8 mouse cellular contexts compared by ENCODE assay signal in genomic region chr6:117652917-117653316, GRCm38 (mm10).
A peak's percentile ranks its signal among the peaks of the same experiment; 100 is the strongest.
DNase-seq lines count a peak whose midpoint lies in the region; ATAC-seq lines count a peak whose summit lies in the region.
"Had no signal": no experiment of that assay in that cellular context is flagged by ENCODE, and none has a peak within 500 bp of the region (broad histone marks: within the 10 kb centered on the region; RNA-seq: fewer than 3 reads in every experiment).

No protein-coding gene starts in this region.

- no peak overlapping the region for H3K4me2 ChIP-seq in liver, embryonic 13.5 days
- H3K4me2 ChIP-seq in intestine, embryonic 15.5 days (replicated peaks): no peak overlapping the region

- DNase-seq in urinary bladder, postnatal 14 days (ENCODE audit: low spot score): peak; percentile 79
- DNase-seq in urinary bladder, postnatal 10 days (ENCODE audit: low spot score): no peak
- peak; percentile 98 for DNase-seq in fibroblast of lung, adult 2 months (ENCODE audit: low read depth)
- DNase-seq in liver, embryonic 13.5 days: no peak
- peak; percentile 55 to 81 for DNase-seq in urinary bladder, postnatal 36 days (ENCODE audit: low spot score in 2 of 2)
- no peak for DNase-seq in retina, embryonic 14.5 days (ENCODE audit: low spot score)

- no peaks in the 10 kb centered on the region for H3K9me3 ChIP-seq in liver, embryonic 13.5 days (replicated peaks)
- no peaks in the 10 kb centered on the region for H3K9me3 ChIP-seq in intestine, embryonic 15.5 days
- H3K9me3 ChIP-seq: megakaryocyte, embryonic 14.5 days had no signal

- ATAC-seq in liver, embryonic 13.5 days (ENCODE audit: low read depth): peak; percentile 54
- ATAC-seq in intestine, embryonic 15.5 days: no peak

- WGBS in liver, embryonic 13.5 days (ENCODE audit: insufficient replicate concordance): 55% methylated on average over 9 of the region's 9 CpGs
- 74% methylated on average over 9 of the region's 9 CpGs for whole genome bisulfite sequencing in intestine, embryonic 15.5 days

- no peak overlapping the region for H3K9ac ChIP-seq in liver, embryonic 13.5 days
- H3K9ac ChIP-seq in intestine, embryonic 15.5 days: no peak overlapping the region

- no peak overlapping the region for H3K27ac ChIP-seq in liver, embryonic 13.5 days
- no peak overlapping the region for H3K27ac ChIP-seq in intestine, embryonic 15.5 days

- H3K4me3 ChIP-seq in liver, embryonic 13.5 days (replicated peaks): no peak overlapping the region
- H3K4me3 ChIP-seq in intestine, embryonic 15.5 days (replicated peaks): no peak overlapping the region
- H3K4me3 ChIP-seq: megakaryocyte, embryonic 14.5 days had no signal

- no peaks in the 10 kb centered on the region for H3K36me3 ChIP-seq in liver, embryonic 13.5 days
- no peaks in the 10 kb centered on the region for H3K36me3 ChIP-seq in intestine, embryonic 15.5 days

- no peaks in the 10 kb centered on the region for H3K4me1 ChIP-seq in liver, embryonic 13.5 days (replicated peaks)
- H3K4me1 ChIP-seq in intestine, embryonic 15.5 days (replicated peaks): no peaks in the 10 kb centered on the region
- H3K4me1 ChIP-seq: megakaryocyte, embryonic 14.5 days had no signal

- no peaks in the 10 kb centered on the region for H3K27me3 ChIP-seq in liver, embryonic 13.5 days
- H3K27me3 ChIP-seq in intestine, embryonic 15.5 days (replicated peaks): no peaks in the 10 kb centered on the region
- H3K27me3 ChIP-seq: megakaryocyte, embryonic 14.5 days had no signal

Comparison
In these comparisons a context has a peak if more than half of its experiments do, and no peak if none do; other contexts are left out.
1. DNase-seq: peak in urinary bladder, postnatal 14 days (single experiment), fibroblast of lung, adult 2 months (single experiment) and urinary bladder, postnatal 36 days (2 of 2); none in urinary bladder, postnatal 10 days (single experiment), liver, embryonic 13.5 days (single experiment) and retina, embryonic 14.5 days (single experiment).